Mouse (Mus musculus) urinary bladder, postnatal 10 days (tissue): Measurements from ENCODE around the gene Plac9a.
"Not testable (repeated sequence)": the region's sequence is repeated elsewhere in the genome, so short reads cannot be mapped to it uniquely, and the experiment has no call there.

Experiments
- DNase-seq: peaks from one replicate; pipeline ENCODE4 v3.0.0; 2022; ENCODE audit warnings: low spot score

Plac9a gene

DNA sequence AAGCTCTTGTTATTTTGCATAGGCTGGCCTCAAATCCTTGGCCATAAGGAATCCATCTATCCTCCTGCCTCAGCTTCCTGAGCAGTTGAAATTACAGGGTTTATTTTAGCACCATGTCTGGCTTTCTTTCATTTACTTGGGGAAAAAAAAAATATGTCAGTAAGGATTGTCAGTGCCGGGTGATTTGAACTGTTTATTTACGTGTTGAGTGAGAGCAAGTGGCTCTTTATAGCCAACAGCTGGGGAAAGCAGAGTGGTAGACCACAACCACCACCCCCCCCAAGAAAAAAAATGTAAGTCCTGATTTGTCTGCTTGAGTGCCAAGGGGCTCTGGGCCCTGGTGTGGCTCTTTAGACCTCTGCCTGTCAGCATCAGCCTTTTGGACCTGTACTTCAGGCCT is 39.2 kb downstream of the Plac9a start:
- no peak for DNase-seq

DNA sequence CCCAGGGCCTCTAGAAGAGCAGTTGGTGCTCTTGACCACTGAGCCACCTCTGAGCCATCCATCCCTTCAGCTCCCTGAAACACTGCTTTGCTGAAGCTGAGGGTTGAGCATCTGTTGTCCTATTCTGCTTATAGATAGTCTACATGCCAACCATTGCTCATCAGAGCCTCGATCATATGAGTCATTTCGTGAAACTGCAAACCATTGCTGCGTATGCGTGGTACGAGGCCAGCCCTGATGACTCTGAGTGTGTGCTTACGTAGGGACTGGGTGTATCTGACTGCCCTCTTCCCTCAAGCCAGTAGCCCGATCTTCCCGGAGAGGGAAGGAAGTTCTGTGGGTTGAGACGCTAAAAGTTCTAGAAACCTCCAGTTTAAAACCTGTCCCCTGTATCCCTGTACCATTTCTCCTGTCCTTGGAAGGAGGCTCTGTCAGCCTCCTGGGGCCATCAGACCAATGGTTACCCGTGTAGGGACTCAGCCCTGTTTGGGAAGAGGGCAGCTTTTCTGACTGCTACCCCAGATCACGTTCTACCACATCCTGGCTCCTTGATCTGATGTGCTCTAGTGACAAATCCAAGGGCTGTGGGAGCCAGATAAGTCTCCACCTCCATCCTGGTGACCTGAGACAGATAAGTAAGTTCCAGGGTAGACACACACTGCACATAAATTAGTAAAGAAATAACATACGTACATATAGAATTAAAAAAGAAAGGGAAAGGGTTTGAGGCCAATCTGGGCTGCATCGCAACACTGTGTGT is 40.9 kb downstream of the Plac9a start:
- DNase-seq, result no peak

DNA sequence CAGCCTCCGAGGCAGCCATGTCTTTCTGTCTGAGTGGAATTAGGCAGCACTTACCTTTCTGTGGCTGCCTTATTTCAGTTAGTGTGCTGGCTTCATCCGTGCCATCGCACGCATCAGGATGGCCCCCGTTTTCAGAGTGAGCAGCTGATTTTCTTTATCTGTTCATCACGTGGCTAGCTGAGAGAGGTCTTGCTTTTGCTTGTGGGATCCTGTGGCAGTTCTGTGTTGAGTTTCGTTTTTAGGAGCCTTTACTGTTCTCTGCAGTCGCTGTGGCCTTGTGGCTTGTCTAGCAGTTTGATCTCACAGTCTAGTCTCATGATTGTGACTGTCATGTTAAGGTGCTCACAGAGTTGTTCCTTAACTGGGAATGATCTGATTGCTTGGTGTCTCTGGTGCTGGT is 45.0 kb downstream of the Plac9a start:
- DNase-seq, result no peak

DNA sequence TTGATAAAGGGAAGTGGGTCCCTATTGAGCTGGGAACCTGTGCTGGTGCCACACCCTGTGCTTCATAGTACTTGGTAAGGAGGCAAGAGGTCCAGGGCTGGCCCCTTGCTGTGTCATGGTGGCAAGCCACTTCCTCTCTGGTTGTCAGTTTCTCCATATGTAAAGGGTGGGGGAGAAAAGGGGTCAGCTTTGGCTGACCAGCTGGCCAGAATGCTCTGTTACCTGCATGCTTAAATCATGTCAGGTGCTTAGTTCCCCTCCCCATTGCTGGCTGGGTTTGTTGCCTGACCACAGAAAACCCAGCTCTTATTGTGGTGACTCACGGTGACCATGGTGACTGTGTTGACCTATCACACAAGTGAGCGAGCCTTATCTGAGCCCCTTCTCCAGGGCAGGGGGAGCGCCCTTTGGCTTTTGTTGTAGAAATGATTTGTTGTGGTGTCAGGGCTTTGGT is 45.7 kb downstream of the Plac9a start:
- no peak for DNase-seq

DNA sequence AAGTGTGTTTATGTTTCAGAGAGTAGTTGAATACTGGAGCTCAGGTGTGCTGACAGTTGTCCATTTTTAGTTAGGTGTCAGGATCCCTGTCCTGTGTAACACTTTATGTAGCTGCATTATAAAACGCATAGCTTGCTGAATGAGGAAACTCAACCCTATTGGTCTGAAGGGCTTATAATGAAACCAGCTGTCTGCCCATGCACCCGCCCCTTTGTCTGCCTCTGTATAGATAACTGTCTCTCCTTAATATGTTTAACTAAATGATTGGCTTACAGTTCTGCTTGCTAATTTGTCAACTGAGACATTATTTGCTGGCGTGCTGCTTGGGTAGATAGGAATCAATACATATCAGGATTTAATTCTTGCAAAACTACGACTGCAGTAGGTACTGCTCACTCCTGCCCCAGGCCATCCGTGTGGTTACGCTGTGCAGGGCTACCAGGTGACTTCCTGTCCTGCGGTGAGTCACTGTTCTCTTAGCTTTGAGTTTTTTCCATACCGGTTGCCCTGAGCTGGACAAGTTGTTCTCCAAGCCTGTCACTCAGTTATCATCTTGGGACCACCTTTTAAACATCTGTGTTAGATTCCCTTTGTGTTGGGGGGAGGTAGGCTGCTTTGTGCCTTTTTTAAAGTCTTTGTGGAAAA is 47.5 kb downstream of the Plac9a start:
- no peak for DNase-seq

DNA sequence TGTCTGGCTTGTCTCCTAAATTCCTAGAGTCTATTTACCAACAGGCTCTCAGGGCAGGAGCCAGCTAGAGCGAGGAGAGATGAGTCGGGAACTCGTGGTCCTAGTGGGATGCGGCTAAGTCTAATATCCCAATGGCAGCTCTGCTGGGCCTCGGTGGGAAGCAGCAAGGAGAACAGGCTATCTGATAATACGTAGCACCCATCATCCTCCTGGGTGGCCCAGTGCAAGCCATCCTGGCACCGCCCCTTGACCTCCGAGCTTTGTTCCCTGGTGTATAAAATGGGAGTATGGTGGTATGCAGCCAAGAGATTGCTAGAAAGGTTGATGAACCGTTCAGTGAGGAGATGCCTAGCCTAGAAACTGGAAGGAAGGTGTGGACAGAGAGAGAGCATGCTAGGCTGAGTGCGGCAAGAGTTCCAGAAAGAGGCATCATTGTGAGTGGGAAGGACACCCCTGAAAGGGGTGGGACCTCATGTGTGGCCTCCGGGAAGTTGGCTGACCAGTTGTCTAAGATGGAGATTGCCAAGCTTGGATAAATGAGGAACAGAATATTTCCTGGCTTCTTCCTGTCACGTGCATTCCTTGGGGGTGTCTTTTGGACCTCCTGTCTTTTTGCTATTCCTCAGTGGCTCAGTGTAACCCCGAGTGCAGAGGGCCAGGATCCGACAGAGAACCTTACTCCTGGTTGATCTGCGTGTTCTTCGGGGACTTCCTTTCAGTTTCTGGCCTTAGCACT is 49.0 kb downstream of the Plac9a start:
- no peak for DNase-seq

DNA sequence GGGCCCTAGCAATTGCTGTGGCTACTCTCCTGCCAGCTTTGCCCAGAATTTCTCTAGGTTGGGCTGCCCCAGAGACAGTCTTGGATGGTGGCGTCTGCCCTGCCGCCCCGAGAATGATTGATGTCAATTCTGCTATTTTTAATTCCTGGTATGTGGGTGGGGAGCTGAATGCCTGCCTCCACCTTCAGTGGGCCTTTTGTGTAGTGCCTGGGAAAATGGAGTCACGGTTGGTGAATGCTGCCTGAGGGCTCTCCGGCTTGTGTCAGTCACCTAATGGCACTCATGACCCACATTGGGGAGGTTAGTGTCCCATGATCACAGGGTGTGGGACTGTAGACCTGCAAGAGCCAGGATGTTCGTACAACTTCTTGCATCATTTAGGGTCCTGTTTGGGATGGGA is 49.6 kb downstream of the Plac9a start:
- DNase-seq, result no peak

DNA sequence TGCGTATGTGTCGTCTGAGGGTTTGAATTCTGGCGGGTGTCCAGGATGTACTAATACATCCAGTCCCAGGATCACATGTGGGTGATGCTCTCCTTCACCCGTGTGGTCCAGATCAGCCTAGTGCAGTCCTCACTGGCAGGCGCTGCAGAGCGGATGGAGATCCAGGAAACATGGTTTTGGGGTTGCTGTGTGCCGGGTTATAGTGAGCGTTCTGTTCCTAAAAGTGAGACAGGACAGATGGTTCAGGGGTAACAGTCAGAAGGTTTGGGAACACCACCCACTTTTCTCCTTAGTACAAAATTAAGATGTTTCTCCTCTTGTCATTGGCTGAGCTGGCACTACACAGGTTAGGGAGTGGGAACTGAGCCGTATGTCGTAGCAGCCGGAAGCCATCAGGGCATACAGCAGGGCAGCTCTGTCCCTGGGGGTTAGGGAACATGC is 50.8 kb downstream of the Plac9a start:
- no peak for DNase-seq

DNA sequence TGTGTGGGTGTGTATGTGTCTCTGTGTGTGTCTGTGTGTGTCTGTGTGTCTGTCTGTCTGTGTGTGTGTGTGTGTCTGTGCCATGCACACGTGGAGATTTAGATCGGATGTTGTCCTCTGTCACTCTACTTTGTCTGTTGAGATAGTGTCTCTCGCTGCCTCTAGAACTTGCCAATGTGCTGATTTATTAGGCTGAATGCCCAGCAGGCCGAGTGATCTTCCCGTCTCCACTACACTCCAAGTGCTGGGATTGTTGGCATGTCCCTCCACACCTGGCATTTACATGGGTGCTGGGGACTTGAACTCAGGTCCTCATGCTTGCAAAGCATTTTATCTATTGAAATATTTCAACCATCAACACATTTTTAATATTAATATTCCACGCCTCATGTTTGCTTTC is 51.7 kb downstream of the Plac9a start:
- DNase-seq, result no peak

DNA sequence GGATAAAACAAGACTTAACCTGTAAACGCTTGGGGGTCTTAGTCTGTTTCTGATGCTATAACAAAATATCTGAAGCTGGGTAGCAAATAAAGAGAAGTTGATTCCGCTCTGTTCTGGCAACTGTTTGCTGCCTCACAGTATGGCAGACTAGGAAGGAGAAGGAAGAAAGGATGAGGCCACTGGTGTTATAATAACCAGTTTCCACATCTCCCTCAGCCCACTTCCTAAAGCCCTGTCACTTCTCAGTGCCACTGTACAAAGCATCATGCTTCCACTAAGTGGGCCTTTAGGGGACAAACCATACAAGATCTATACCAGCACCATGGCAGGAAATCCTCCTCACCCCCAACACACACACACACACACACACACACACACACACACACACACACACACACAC is 52.5 kb downstream of the Plac9a start:
- no peak for DNase-seq

DNA sequence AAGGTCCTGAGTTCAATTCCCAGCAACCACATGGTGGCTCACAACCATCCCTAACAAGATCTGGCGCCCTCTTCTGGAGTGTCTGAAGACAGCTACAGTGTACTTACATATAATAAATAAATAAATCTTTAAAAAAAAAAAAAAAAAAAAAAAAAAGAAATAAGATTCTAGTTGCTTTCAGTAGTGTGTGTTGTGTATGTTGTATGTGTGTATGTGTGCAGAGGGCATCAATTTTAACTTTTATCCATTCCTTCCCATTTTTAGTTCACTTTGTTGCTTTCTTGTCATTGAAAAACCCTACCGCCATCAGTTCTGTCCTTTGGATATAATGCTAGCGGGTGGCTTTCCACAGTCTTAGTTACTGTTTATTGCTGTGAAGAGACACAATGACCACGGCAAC is 54.2 kb downstream of the Plac9a start:
- DNase-seq, result not testable (repeated sequence)

DNA sequence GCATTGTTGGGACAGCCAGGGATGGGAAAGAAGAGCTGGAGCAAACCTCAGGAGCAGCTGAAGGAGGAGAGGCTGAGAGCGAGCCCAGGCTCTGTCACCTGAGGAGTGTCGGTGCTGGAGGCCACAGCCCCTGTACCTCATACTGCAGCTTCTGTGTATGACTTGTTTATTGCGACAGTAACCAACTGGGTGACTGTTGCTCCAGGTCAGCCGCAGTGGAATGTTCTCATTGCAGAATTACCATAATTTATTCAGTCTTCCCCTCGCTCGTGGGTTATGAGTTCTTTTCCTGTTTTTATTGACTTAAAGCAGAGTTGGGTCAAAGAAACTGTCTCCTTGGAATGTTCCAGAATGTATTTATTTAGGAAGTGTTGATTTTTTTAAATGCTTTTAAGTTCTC is 54.7 kb downstream of the Plac9a start:
- no peak for DNase-seq

DNA sequence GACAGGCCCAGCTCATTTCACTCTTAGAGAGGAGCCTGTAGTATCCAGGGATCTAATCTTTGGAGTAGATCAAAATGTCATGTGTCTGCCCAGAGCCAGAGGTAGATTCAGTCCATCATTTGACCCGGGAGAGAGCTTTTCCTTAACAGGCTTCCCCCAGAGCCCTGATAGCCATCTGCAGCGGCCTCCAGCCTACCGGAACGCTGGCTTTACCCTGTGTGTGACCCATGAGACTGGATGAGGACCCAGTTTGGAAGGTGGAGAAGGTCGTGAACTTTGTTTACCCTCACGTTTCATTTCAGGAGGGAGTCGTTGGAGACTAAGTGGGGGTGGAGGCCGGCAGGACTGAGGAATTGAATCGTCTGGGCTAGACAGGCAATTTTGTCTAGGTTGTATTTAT is 55.2 kb downstream of the Plac9a start:
- DNase-seq, result no peak

DNA sequence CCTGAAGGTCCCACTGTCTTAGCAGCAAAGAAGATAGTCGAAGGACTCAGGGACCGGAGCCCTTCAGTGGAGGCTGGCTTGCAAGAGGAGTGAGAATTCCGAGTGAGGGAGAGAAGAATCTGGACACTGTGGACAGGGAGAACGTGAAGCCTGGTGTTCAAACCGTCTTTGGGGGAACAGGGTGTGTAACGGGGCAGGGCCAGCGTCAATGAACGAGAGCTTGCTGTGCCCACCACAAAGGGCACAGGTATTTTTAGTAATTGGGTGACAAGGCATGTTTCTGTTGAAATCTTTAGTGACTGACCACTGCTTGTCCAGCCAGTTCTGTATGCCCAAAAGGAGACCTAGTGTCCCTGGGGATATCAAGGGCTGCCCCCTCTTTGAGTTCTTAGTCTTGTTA is 56.4 kb downstream of the Plac9a start:
- no peak for DNase-seq

DNA sequence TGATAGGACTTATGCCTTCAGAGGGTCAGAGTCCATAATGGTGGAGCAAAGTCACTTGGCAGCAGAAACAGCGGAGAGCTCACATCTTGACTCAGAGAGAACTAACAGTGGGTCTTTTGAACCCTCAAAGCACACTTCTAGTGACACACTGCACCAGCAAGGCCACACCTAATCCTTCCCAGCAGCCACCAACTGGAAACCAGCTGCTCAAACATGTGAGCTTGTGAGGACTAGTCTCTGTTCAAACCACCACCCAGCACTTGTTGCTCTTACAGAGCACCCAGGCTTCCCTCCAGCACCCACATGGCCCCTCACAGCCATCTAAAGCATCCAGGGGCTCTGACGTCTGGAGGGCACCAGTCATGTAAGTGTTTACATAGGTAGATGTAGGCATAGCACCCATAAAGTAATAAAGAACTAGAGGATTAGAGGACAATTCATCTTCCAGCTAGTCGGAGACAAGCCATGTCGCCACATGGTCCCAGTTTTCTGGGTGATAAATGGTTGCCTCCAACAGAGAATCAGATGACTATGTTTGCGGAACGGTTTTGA is 57.0 kb downstream of the Plac9a start:
- no peak for DNase-seq

DNA sequence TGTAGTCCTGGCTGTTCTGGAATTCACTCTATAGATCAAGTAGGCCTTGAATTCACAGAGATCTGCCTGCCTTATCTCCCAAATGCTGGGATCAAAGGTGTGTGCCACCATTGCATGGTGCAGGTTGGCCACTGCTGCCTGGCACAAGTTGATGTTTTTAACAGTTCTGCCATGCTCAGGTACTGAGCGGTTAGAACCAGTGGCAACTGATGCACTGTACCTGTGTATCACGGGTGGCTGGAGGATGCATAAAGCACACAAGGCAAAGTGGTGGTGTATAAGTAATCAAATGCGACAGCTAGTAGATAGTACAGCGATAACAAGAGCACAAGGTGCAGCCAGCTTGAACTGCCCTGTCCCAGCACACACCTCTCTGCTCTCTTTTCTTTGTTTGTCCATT is 58.5 kb downstream of the Plac9a start:
- no peak for DNase-seq

DNA sequence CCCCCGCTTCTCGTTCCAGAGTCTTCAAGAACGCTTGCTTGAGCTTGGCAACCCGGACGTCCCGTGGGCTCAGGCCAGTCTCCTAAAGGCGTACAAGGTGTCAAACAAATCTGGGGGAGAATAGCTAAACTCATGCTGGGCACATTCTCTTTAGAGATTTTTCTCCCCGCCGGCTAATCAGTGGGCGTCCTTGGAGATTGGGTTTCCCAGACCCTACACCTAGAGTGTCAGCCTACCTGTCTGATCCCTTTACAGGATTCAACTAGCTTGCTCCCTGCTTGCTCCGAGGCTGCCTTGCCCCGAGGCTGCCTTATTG is 60.3 kb downstream of the Plac9a start:
- DNase-seq, result no peak

DNA sequence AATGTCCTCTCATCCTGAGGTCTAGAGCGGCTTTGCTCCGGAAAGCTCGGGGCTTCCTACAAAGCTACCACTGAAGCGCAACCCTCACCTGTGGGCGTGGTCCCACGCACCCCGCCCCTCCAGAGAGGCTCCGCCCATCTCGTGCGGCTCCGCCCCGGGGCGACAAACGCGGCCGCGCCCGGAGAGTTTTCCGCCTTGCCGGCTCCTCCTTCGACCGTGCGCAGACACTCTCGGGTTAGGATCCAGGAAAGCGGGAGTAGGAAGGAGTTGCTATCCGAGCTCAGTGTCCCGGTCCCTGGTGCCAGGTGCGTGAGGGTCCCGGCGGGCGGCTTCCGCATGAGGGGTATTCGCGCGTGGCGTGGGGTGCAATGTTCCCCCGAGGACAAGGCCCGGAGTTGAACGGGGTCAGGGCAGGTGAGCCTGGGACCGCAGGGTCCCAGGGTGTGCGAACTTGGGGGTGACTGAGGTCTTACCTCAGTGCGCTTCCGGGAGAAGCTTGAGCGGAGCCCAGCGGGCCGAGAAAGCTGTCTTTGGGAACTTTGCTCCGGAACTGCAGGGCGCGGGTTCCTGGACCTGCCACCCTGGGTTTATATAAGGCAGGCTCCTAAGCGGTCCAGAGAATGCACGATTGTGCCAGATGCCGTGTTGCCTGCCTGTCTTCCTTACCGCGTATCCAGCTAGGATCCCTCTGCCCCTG is 60.8 kb downstream of the Plac9a start, which contains the start of gene Anxa11:
Anxa11 (plus strand) TSS at position 166 of the 697 bp plus-strand sequence.
- DNase-seq, result peak; percentile 60

DNA sequence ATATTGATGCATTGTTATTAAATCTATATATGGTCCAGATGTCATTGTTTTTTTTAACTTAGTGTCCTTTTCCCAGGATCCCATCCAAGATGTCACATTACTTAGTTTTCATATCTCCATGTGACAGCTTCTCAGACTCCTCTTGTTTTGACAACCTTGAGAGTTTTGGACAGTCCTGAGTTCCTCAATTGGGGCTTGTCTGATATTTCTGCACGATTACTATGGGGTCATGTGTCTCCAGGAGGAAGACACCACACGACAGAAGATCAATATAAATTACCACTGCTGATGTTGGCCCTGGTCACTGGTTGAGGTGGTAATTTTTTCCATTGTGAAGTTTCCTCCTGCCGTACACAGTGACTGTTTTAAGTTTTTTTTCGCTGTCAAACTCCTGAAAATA is 61.3 kb downstream of the Plac9a start:
- no peak for DNase-seq

DNA sequence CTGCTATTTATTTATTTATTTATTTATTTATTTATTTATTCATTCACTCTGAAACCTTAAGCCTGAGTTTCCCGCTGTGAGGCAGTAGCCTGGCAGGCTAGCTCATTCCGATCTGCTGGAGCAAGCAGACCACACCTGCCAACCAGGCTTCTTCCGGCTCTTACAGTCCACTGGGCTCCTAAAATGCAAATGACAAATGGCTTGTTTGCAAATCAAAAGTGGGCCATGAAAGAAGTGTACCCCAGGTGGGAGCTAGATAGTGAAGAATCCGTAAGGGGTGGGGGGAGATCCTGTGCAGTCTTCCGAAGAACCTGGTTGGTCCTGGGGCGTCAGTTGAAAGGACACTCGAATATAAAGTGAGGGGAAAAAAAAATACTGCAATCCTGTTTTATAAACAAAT is 61.9 kb downstream of the Plac9a start:
- DNase-seq, result no peak

DNA sequence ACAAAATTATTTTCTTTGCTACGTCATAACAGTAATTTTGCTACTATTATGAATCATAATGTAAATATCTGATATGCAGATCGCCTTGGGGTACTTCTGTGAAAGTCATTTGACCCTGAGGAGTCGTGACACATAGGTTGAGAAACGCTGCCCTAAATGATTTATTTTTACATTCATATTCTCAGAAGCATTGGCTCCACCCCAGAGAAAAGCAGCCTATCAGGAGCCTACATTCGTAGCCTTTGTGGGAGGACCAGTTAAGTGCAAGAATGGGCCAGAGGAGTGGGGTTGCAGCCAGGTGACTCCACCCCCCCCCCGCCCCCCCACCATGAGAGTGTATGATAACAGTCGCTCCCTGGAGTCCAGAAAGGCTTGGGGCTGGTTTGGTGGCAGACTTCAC is 63.1 kb downstream of the Plac9a start:
- no peak for DNase-seq

DNA sequence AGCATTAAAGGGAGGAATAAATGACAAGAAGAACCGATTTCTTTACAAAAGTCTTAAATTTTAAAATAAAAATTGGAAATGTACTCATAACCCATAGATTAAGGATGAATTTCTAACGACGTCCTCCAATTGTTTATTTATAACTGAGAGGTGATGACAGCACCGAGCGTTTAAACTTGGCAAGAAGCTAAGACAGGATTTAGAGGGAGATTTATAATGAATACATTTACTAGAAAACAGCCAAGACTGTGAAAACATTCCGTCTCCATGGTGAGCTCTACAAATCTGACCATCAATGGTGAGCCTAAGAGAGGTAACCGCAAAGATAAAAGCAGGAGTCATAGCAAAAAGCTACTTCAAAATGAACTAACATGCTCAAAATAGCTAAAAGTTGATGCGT is 64.5 kb downstream of the Plac9a start:
- DNase-seq, result no peak
